Mouse (Mus musculus): ENCODE measurements around the gene Mblac2.
A peak's percentile ranks its signal among the peaks of the same experiment; 100 is the strongest.
"Not testable (repeated sequence)": the region's sequence is repeated elsewhere in the genome, so short reads cannot be mapped to it uniquely, and the experiment has no call there.

Gene Mblac2

GRCm38 (mm10) chr13:81710775-81711545 is at the start of gene Mblac2, which contains the start of gene Polr3g:
Mblac2 (plus strand) TSS chr13:81711341.
Polr3g (minus strand) TSS chr13:81711013.
- DNase-seq, result peak; percentile 94

GRCm38 (mm10) chr13:81663566-81664330 is 47.4 kb upstream of the Mblac2 start:
- peak; percentile 57 for DNase-seq

- peak; percentile 74 for DNase-seq
Observed at GRCm38 (mm10) chr13:81664331-81664698, 46.8 kb upstream of the Mblac2 start.

DNA sequence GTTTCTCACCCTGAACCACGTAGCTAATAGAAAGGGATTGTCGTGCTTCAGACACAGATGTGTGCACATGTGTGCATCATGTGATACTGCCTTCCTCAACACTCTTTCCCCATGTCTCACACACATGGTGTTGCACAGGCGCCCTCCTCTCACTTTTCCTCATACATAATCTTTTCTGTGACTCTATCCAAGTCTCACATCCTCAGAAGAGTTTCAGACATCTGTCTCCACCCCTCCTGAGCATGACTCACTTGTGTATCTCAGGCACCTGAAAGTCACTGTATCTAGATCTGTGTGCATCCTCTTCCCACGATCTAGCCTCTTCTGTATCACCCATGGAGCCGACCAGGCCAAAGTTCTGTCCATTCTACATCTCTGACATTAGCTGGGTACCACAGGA is 43.4 kb upstream of the Mblac2 start:
- no peak for DNase-seq

DNA sequence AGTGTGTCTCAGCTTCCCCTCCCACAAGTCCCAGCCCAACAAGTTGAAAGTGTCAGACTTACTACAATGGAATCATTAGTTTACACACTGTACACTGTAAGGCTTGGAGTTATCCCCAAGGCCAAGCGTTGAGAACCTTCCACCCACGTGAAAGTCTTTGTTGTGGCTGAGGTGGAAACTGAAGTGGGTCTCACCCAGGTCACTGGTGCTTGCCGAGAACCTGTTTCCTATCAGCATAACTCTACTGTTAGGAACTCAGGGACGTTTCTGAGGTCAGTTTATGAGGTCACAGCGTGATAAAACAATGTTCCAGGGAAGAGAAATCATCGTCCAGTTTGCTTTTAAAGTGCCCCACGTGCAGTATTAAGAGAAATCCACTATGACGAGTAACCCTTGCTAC is 35.8 kb upstream of the Mblac2 start:
- no peak for DNase-seq

DNA sequence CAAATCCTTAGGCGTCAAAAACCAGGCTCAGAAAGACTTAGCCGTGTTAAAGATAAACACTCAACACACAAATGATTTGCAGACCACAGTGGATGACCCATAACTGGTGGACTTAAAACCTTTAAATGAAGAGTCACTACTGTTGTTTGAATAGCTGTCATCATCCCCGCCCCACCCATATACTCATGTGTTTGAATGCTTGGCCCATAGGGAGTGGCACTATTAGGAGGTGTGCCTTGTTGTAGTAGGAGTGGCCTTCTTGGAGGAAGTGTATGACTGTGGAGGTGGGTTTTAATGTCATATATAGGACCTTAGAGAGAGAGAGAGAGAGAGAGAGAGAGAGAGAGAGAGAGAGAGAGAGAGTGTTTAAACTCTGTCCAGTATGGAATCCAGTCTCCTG is 28.0 kb upstream of the Mblac2 start:
- DNase-seq, result no peak

GRCm38 (mm10) chr13:81684258-81684657 is 26.9 kb upstream of the Mblac2 start:
- DNase-seq, result no peak

- no peak for DNase-seq
Observed at GRCm38 (mm10) chr13:81684884-81685283, 26.3 kb upstream of the Mblac2 start.

DNA sequence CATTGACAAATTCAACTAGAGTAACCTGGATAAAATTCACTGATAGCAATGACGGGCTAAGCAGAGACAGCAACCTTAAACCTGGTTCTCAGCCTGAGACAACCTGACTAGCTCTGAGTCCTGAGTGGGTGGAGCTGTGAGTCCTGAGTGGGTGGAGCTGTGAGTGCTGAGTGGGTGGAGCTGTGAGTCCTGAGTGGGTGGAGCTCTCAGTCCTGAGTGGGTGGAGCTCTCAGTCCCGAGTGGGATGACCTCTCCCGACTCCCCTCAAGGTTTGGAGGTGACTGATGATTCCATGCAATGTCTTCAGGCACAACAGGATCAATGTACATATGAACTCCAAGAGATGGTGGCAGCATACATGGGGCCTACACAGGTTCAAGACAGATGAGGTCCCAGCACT is 21.6 kb upstream of the Mblac2 start:
- DNase-seq, result no peak

- DNase-seq, result no peak
Observed at GRCm38 (mm10) chr13:81690477-81690876, 20.7 kb upstream of the Mblac2 start.

DNA sequence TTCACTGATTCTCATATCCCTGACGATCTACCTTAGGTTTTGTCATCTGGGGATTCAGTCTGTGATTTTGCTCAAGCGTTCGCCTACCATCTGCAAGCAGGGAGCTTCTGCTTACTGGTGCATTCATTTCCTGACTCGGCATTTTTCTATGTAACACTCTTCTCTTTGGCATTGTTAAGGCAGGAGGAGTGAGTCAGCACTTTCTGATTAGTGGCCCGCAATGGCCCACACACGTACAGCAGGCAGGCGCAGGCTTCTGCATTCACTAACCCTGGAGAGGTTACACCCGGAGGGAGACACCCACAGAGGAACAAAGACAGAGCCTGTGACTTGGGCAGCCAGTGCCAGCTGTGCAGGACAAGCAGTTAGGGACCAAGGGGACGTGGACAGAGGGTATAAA is 19.5 kb upstream of the Mblac2 start:
- DNase-seq, result no peak

- DNase-seq, result no peak
Observed at GRCm38 (mm10) chr13:81694446-81694845, 16.7 kb upstream of the Mblac2 start.

DNA sequence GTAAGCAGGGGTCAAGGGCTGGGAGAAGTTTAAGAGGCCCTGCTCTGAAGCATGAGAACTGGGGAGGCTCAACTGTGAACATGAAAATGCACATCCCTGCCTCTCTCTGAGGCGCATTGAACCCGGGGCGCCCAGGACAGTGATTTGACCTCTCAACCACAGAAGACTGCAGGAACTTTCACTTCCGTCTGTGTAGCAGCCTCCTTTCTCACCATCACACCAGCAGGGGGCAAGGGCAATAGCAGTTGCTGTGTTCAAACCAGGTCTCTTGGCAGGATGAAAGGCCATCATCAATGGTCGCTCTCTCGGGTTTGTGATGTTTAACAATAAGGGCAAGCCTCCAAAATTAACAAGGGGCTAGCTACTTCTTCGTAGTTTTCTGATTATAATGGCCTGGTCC is 8.0 kb upstream of the Mblac2 start:
- DNase-seq, result no peak

DNA sequence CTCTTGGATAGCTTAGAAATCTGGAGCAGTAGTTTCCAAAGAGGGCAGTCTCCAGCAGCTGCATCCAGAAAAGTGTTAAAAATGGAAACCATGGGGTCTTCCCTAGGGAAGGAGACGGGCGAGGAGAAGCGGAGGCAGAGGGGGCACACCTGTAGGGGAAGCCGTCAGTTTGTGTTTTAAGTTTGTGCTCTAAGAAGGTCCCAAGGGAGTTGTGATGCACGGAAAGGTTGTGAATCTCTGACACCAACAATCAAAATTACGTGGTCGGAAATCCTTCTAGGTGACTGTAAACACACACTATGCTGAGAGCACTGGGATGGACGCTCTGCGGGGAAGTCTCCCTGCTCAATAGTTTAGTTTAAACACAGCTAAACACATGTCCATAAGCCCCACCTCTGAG is 7.5 kb upstream of the Mblac2 start:
- DNase-seq, result no peak

GRCm38 (mm10) chr13:81706311-81706710 is 4.8 kb upstream of the Mblac2 start:
- DNase-seq, result no peak

- DNase-seq, result no peak
Observed at GRCm38 (mm10) chr13:81709805-81710204, 1.3 kb upstream of the Mblac2 start.

- DNase-seq, result no peak
Observed at GRCm38 (mm10) chr13:81710266-81710665, 875 bp upstream of the Mblac2 start.

DNA sequence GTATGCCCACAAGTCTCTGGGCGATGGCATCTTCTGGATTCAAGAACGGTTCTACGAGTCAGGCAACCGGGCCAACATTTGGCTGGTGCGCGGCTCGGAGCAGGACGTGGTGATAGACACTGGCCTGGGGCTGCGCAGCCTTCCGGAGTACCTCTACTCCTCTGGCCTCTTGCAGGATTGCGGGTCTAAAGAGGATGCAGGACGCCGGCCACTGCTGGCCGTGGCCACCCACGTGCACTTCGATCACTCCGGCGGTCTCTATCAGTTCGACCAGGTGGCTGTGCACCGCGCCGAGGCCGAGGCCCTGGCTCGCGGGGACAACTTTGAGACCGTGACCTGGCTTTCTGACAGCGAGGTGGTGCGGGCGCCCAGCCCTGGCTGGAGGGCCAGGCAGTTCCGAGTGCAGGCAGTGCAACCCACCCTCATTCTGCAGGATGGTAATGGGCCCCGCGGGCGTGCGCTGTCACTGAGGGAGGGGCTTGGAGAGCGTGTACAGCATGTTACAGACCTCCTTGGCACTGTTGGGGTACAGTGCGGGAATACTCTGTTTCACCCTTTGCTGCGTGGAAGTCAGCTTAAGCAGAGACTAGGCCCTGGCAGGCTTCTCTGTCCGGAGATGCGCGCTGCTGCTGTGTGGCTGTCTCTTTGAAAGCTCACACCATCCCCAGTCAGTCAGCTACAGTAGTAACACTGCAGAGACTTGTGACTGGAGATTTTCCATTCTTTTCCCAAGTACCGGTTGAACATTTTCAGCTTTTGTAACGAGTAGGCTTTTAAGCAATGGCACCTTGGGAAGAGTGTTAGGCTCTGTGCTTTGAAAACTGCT is 618 bp downstream of the Mblac2 start:
- DNase-seq, result peak; percentile 56

- DNase-seq, result no peak
Observed at GRCm38 (mm10) chr13:81713896-81714295, 2.8 kb downstream of the Mblac2 start.

- DNase-seq, result not testable (repeated sequence)
Observed at GRCm38 (mm10) chr13:81728141-81728540, 17.0 kb downstream of the Mblac2 start.

- no peak for DNase-seq
Observed at GRCm38 (mm10) chr13:81729102-81729501, 18.0 kb downstream of the Mblac2 start.

- no peak for DNase-seq
Observed at GRCm38 (mm10) chr13:81730362-81730761, 19.2 kb downstream of the Mblac2 start.

DNA sequence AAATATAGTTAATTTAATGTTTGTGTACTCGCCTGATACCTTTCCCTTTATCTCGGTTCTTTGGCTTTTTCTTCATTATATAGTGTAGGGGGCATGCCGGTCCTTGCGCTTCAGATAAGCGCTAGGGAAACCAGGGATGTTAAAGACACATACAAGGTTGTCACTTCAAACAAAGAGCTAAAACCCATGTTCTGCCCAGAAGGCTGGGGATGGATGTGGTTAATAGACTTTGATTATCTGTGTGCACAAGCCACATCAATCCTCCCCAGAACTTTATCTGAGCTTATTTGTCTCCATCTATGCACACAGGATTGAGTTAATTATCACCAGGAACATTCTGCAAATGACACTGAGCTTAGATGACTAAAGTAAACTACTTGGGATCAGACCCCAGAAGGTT is 25.5 kb downstream of the Mblac2 start:
- no peak for DNase-seq

Measured in cerebellum, adult 9-10 months (tissue).